Mouse (Mus musculus) stomach, embryonic 16.5 days (tissue): ENCODE measurements around the gene Coro7. TPM values are rescaled to one million over a fixed set of nuclear protein-coding genes. Genes with fewer than 3 reads are reported as not detected.

Source experiments
- ATAC-seq: fragments of 200-750 bp; cut with Nextera tagmentation; 2 replicates; pipeline ENCODE4 v1.8.0; 2017; ENCODE audit warnings: moderate number of reproducible peaks, moderate TSS enrichment; ENCODE audit not compliant: insufficient read depth, low FRiP score
- H3K27ac ChIP-seq: fragments of 300-500 bp; sonication (generic); 2 replicates; pipeline ENCODE4 v1.5.1; 2014; ENCODE audit warnings: low read length
- H3K27me3 ChIP-seq: fragments of 300-500 bp; sonication (generic); 2 replicates; pipeline ENCODE4 v1.6.1; 2014; ENCODE audit warnings: low read length, control low read depth, mixed read lengths; ENCODE audit not compliant: control insufficient read depth, insufficient read depth
- H3K36me3 ChIP-seq: fragments of 300-500 bp; sonication (generic); 2 replicates; pipeline ENCODE4 v1.6.1; 2014; ENCODE audit warnings: low read length; ENCODE audit not compliant: control insufficient read depth, insufficient read depth
- H3K4me1 ChIP-seq: fragments of 300-500 bp; sonication (generic); 2 replicates; pipeline ENCODE4 v1.6.1; 2014; ENCODE audit warnings: low read length, control low read depth, mixed read lengths; ENCODE audit not compliant: control insufficient read depth, insufficient read depth
- H3K4me2 ChIP-seq: fragments of 300-500 bp; sonication (generic); 2 replicates; pipeline ENCODE4 v1.6.1; 2014; ENCODE audit warnings: low read depth, low read length, mixed read lengths
- H3K4me3 ChIP-seq: fragments of 300-500 bp; sonication (generic); replicated peaks from 2 replicates; pipeline ENCODE4 v1.5.1; 2014; ENCODE audit warnings: mild to moderate bottlenecking, low read length
- H3K9ac ChIP-seq: fragments of 300-500 bp; sonication (generic); 2 replicates; pipeline ENCODE4 v1.6.1; 2014; ENCODE audit warnings: low read length
- H3K9me3 ChIP-seq: fragments of 300-500 bp; sonication (generic); replicated peaks from 2 replicates; pipeline ENCODE4 v1.6.1; 2016; ENCODE audit warnings: low read length, control low read depth; ENCODE audit not compliant: control insufficient read depth
- WGBS: fragments of 180-500 bp; shearing (Covaris S2); extraction: QIAGEN DNeasy Blood & Tissue Kit; methylation state at CpG from one replicate; pipeline ENCODE4 v1.1.7; 2014; 5-methylcytosine and 5-hydroxymethylcytosine counted together
- polyA plus RNA-seq: library from polyadenylated mRNA; unstranded; fragments of >200 nt; fragmentation: Nextera tagmentation; extraction: Ambion mirVana; gene quantifications from 2 replicates; pipeline ENCODE4 v1.2.1, GENCODE M21; 2015

Coro7 gene
- polyA plus RNA-seq, 1 experiment from 2014 or later = 19.7 TPM

DNA sequence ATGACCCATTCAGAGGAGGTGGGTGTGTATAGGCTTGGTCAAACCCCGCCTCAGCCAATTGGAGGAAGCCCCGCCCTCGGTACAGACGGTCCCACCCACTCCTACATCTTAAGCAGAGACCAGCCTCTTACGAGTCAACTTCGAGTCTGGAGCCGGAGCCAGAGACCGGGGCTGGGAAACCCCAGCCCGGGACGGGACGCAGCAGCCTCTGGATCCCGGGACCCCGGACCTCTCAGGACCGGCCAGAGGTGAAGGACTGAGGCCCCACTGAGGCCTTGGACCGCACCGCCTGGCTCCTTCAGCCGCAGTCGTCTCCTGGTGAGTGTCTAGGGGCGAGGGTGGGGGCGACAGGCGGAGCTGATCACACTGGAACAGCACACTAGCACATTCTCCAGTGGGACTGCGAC is 39.7 kb downstream of the Coro7 start, which contains the start of the genes Vasn and Dnaja3:
Gene Vasn, plus strand, starts transcription at position 111 of the 407 bp plus-strand sequence.
Gene Dnaja3, plus strand, starts transcription at position 159 of the 407 bp plus-strand sequence.
- peak within 1 kb of the TSS; percentile 97 for H3K27ac ChIP-seq
- peaks cover 46% of the 10 kb centered on the region for H3K4me1 ChIP-seq
- H3K27me3 ChIP-seq = no peaks in the 10 kb centered on the region
- H3K4me2 ChIP-seq = peak within 1 kb of the TSS; percentile 78
- WGBS = 2% methylated on average over 22 of the region's 22 CpGs
- H3K4me3 ChIP-seq = peak within 1 kb of the TSS; percentile 83
- H3K9ac ChIP-seq = peak within 1 kb of the TSS; percentile 89
- ATAC-seq = peak; percentile 90
- no peaks in the 10 kb centered on the region for H3K36me3 ChIP-seq
- H3K9me3 ChIP-seq = no peaks in the 10 kb centered on the region

DNA sequence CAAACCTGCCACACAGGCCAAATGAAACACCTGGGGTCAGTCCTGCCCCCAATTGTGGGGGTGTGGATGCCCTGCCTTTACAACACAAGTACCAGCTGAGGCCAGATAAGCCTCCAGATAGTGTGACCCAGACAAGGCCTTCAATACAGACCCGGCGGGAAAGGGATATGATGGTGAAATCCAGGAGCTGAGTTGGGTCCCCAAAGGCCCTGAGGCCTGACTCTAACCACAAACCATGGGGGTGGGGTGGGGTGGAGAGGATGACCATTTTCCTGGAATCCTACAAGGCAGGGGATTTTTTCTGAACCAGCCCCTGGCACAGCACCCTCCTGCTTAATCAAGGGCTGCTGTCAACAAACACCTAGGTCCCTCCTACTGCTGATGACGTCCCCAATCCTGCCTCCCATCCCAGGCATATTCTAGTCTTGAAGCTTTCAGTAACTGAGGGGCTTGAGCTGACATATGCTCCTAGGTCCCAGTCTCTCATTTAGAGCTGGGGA is 40.6 kb downstream of the Coro7 start:
- no peak for ATAC-seq
- Histone ChIP-seq H3K36me3 (0 out of 2 replicates have a peak, but pooled peaks cover 5% of the 10 kb centered on the region), H3K27ac (no peak overlapping the region), H3K9ac (no peak overlapping the region), H3K27me3 (no peaks in the 10 kb centered on the region), H3K4me3 (no peak overlapping the region), H3K4me1 (peaks cover 43% of the 10 kb centered on the region), H3K4me2 (no peak overlapping the region), H3K9me3 (no peaks in the 10 kb centered on the region)
- WGBS = 77% methylated on average over 3 of the region's 3 CpGs

DNA sequence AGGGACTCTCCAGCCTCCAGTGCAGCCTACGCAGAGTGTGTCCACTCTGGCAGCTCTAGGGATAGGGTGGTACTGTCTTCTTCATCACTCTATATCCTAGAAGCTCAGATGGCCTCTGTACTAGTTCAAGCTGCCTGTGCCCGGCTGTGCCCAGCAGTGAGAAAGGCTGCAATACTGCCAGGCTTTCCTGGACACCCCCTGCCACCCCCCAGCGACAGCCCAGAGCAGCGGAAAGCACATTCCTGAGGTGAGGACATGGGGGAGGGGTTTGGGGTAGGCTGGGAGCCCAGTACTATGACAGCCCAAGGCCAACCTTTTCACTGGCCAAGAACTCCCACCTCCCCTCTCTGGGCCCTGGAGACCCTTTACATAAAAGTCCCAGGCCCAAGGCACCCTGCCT is 43.8 kb downstream of the Coro7 start:
- WGBS = 68% methylated on average over 4 of the region's 4 CpGs
- 0 out of 2 replicates have a peak, but pooled peaks cover 5% of the 10 kb centered on the region for H3K36me3 ChIP-seq

DNA sequence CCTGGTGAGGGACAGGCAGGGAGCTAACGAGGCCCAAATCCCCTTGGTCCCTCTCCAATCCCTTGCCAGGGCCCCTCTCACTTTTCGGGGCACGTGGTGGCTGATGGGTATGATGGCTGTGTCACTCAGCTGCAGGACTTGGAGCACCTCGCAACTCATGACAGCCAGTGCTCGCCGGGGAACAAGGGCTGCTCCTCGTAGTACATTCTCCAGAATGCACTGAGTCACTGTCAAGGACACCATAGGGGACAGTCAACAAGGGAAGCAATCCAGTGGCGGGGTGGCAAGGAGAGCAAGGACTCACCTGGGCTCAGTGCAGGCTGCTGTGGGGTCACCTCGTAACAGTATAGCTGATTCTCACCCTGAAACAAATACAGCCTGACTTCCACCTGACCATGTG is 44.9 kb downstream of the Coro7 start:
- ATAC-seq = no peak
- H3K9me3 ChIP-seq = no peaks in the 10 kb centered on the region
- WGBS = 88% methylated on average over 9 of the region's 9 CpGs
- no peak overlapping the region for H3K27ac ChIP-seq
- H3K27me3 ChIP-seq = no peaks in the 10 kb centered on the region
- H3K4me2 ChIP-seq = no peak overlapping the region
- H3K4me3 ChIP-seq = no peak overlapping the region
- no peak overlapping the region for H3K9ac ChIP-seq
- H3K4me1 ChIP-seq = peaks cover 5% of the 10 kb centered on the region; the same call in 1 of the 2 replicates
- H3K36me3 ChIP-seq = 0 out of 2 replicates have a peak, but pooled peaks cover 5% of the 10 kb centered on the region

More for the DNA sequence above, 43.8 kb downstream of the Coro7 start:
- no peaks in the 10 kb centered on the region for H3K27me3 ChIP-seq
- H3K9me3 ChIP-seq = no peaks in the 10 kb centered on the region
- H3K9ac ChIP-seq = no peak overlapping the region; the same call in 1 of the 2 replicates
- no peak overlapping the region for H3K4me3 ChIP-seq
- H3K4me1 ChIP-seq = peaks cover 11% of the 10 kb centered on the region
- no peak overlapping the region for H3K27ac ChIP-seq
- no peak overlapping the region for H3K4me2 ChIP-seq
- no peak for ATAC-seq

DNA sequence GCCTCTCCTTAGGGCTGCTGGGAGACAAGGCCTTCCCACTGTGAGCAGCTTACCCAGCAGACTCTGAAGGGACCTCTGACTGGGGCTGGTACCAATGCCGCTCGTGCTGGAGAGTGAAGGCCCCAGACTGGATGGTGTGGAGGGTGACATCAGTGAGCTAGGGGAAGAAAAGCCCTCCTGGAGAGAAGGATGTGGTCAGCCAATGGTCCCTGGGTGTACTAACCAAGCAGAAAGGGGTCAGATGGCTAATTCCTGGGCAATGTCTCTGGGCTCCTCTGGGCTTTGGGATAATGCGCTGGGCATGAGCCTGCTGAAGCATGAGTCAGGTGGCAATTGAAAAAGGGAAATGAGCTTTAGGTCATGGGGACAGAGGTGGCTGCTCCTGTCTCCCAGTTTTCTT is 45.9 kb downstream of the Coro7 start:
- Histone ChIP-seq H3K4me2 (no peak overlapping the region), H3K4me1 (no peaks in the 10 kb centered on the region), H3K36me3 (0 out of 2 replicates have a peak, but pooled peaks cover 5% of the 10 kb centered on the region), H3K27me3 (no peaks in the 10 kb centered on the region), H3K9ac (no peak overlapping the region), H3K9me3 (no peaks in the 10 kb centered on the region), H3K27ac (no peak overlapping the region), H3K4me3 (no peak overlapping the region)
- WGBS = 89% methylated on average over 3 of the region's 3 CpGs
- no peak for ATAC-seq

DNA sequence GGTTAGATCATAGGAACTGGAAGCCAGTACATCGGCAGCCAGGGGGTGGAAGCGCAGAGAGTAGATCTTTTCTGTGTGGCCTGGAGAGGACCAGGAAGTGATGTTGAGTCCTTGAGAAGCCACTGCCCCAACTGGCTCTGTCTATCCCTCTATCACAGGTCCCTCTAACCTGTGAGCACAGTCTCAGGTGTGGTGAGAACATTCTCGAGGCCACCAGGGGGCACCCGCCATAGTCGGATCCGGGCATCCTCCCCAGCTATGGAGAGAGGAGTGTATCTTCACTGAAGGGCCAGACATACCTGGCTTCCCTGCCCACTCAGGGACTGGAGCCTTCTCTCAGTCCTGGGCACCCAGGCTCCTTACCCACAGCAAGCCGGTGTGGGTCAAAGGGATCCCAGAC is 47.5 kb downstream of the Coro7 start:
- no peak overlapping the region for H3K9ac ChIP-seq
- H3K4me1 ChIP-seq = no peaks in the 10 kb centered on the region
- H3K9me3 ChIP-seq = no peaks in the 10 kb centered on the region
- H3K4me3 ChIP-seq = no peak overlapping the region
- no peak overlapping the region for H3K27ac ChIP-seq
- 0 out of 2 replicates have a peak, but pooled peaks cover 5% of the 10 kb centered on the region for H3K36me3 ChIP-seq
- WGBS = 34% methylated on average over 7 of the region's 7 CpGs
- no peaks in the 10 kb centered on the region for H3K27me3 ChIP-seq
- H3K4me2 ChIP-seq = no peak overlapping the region
- ATAC-seq = 0 out of 2 replicates have a peak, but pooled peaks have one; percentile 23

DNA sequence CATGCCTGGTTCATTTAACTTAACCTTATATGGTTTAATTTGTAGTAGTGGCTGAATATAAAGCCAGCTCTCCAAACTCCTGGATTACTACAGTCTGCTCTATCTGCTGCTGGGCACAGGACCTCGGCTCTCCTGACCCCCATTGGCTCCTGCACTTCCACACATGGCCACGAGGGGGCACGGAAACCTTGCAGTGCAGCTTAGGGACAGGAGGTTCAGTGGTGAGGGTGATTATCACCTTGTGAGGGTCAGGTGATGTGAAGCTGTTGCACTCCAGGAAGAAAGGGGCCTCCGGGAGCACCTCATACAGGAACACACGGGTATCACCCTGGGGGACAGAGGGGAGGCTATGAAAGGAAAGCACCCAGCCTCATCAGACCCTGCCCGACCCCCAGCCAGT is 49.6 kb downstream of the Coro7 start:
- peak; percentile 4; the same call in 1 of the 2 replicates for ATAC-seq
- Histone ChIP-seq H3K4me2 (no peak overlapping the region), H3K36me3 (0 out of 2 replicates have a peak, but pooled peaks cover 5% of the 10 kb centered on the region), H3K4me1 (no peaks in the 10 kb centered on the region), H3K9me3 (no peaks in the 10 kb centered on the region), H3K27me3 (no peaks in the 10 kb centered on the region), H3K9ac (no peak overlapping the region), H3K4me3 (no peak overlapping the region), H3K27ac (no peak overlapping the region)
- 23% methylated on average over 6 of the region's 6 CpGs for WGBS

DNA sequence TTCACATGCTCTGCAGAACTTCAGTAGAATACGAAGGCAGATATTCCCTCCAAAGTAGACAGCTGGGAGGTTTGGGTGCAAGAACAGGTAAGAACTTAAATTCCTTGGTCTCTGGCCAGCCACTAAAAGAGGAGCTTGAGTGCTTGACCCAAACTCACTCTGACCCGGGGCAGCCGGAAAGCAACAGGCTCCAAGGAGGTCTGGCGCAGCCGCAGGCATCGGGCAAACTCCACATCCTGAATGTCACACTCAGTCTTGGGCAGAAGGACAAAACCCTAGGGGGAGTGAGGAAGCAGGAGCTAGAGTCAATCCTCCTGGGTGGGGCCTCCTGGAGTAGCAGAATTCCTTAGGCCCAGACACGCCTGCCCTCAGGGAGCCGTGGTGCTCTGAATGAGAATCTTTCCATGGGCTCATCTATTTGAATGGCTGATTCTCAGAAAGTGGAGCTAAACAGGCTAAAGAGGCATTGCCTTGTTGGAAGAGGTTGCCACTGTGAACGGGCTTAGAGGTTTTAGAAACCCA is 50.6 kb downstream of the Coro7 start:
- WGBS = 84% methylated on average over 9 of the region's 9 CpGs
- Histone ChIP-seq H3K9ac (no peak overlapping the region), H3K4me2 (no peak overlapping the region)

DNA sequence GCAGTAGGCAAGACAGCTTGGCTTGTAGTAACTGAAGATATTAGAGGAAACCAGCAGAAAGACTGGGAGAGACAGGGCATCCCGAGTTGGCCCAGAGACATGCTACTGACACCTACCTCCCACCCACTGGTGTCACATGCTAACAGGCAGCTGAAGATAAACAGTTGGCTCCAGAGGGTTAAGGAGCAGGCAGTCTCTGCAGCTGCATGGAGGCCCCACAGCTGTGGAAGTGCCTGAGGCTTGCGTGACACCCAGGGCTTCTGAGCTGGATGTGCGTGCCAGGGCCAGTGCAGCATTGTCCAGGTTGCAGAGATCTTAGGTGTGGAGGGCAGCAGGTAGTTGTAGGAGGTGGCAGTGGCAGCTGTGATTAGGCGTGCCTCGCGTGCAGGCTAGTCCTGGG is 52.5 kb downstream of the Coro7 start:
- WGBS = 68% methylated on average over 6 of the region's 6 CpGs
- Histone ChIP-seq H3K9ac (no peak overlapping the region), H3K36me3 (no peaks in the 10 kb centered on the region), H3K27ac (no peak overlapping the region), H3K4me1 (peaks cover 13% of the 10 kb centered on the region), H3K27me3 (no peaks in the 10 kb centered on the region), H3K4me2 (no peak overlapping the region), H3K4me3 (no peak overlapping the region), H3K9me3 (no peaks in the 10 kb centered on the region)
- no peak for ATAC-seq

More for the DNA sequence above, 50.6 kb downstream of the Coro7 start:
- Histone ChIP-seq H3K27me3 (no peaks in the 10 kb centered on the region), H3K4me3 (no peak overlapping the region), H3K4me1 (peaks cover 2% of the 10 kb centered on the region; the same call in 1 of the 2 replicates), H3K27ac (no peak overlapping the region), H3K9me3 (no peaks in the 10 kb centered on the region), H3K36me3 (0 out of 2 replicates have a peak, but pooled peaks cover under 1% of the 10 kb centered on the region)
- no peak for ATAC-seq
